Comparison of ENCODE assay signal across 17 mouse cellular contexts in genomic region chr2:164947930-164948329, GRCm38 (mm10). TPM values are rescaled to one million over a fixed set of nuclear protein-coding genes. Genes with fewer than 3 reads are reported as not detected.
DNase-seq lines count a peak whose midpoint lies in the region; ATAC-seq and TF ChIP-seq lines count a peak whose summit lies in the region.
"Had no signal": no experiment of that assay in that cellular context is flagged by ENCODE, and none has a peak within 500 bp of the region (broad histone marks: within the 10 kb centered on the region; RNA-seq: fewer than 3 reads in every experiment).

No protein-coding gene starts in this region.

- 0 out of 2 replicates have a peak overlapping the region, but pooled peaks have one; percentile 3 for H3K4me3 ChIP-seq in heart, embryonic 15.5 days
- H3K4me3 ChIP-seq in heart, adult 2 months = no peak overlapping the region
- H3K4me3 ChIP-seq in MEL (ENCODE audit: control insufficient read depth in 1 of 2, insufficient read depth in 1 of 2, low read depth in 2 of 2, low read length in 2 of 2) = no peak overlapping the region
- H3K4me3 ChIP-seq in limb, embryonic 13.5 days = peak overlapping the region; percentile 28; the same call in 1 of the 2 replicates
- no peak overlapping the region for H3K4me3 ChIP-seq in intestine, postnatal 0 days (ENCODE audit: low read depth, low read length)
- H3K4me3 ChIP-seq: forebrain, embryonic 12.5 days; heart, embryonic 10.5 days; hindbrain, embryonic 15.5 days had no signal

- H3K36me3 ChIP-seq in heart, embryonic 15.5 days = no peaks in the 10 kb centered on the region
- no peaks in the 10 kb centered on the region for H3K36me3 ChIP-seq in heart, adult 2 months (ENCODE audit: control insufficient read depth, insufficient read depth, low read length)
- H3K36me3 ChIP-seq in MEL (ENCODE audit: control insufficient read depth in 1 of 2, insufficient read depth in 2 of 2, low read length in 2 of 2) = peaks cover 0 to 5% of the 10 kb centered on the region in 2 experiments; a peak in 2 of 4 replicates
- no peaks in the 10 kb centered on the region for H3K36me3 ChIP-seq in limb, embryonic 13.5 days
- H3K36me3 ChIP-seq in intestine, postnatal 0 days (ENCODE audit: control insufficient read depth, insufficient read depth) = no peaks in the 10 kb centered on the region
- H3K36me3 ChIP-seq: forebrain, embryonic 12.5 days; heart, embryonic 10.5 days; hindbrain, embryonic 15.5 days had no signal

- no peak overlapping the region for H3K27ac ChIP-seq in heart, embryonic 15.5 days
- no peak overlapping the region for H3K27ac ChIP-seq in heart, adult 2 months
- H3K27ac ChIP-seq in MEL (ENCODE audit: control insufficient read depth, low read depth, low read length) = no peak overlapping the region
- no peak overlapping the region for H3K27ac ChIP-seq in limb, embryonic 13.5 days
- H3K27ac ChIP-seq in intestine, postnatal 0 days (ENCODE audit: low read depth, low read length) = no peak overlapping the region
- H3K27ac ChIP-seq: forebrain, embryonic 12.5 days; heart, embryonic 10.5 days; hindbrain, embryonic 15.5 days; kidney, postnatal 0 days had no signal

- no peaks in the 10 kb centered on the region for H3K9me3 ChIP-seq in heart, embryonic 15.5 days (replicated peaks)
- H3K9me3 ChIP-seq in MEL (replicated peaks; ENCODE audit: insufficient read depth, low read length) = no peaks in the 10 kb centered on the region
- peaks cover 3% of the 10 kb centered on the region; the same call in 1 of the 2 replicates for H3K9me3 ChIP-seq in limb, embryonic 13.5 days
- no peaks in the 10 kb centered on the region for H3K9me3 ChIP-seq in intestine, postnatal 0 days (ENCODE audit: control insufficient read depth)
- H3K9me3 ChIP-seq: forebrain, embryonic 12.5 days; heart, embryonic 10.5 days; hindbrain, embryonic 15.5 days had no signal

- H3K9ac ChIP-seq in heart, embryonic 15.5 days = no peak overlapping the region
- H3K9ac ChIP-seq in heart, adult 2 months (ENCODE audit: low read depth, low read length) = no peak overlapping the region
- no peak overlapping the region for H3K9ac ChIP-seq in MEL (ENCODE audit: control insufficient read depth, low read depth, low read length, poor library complexity, severe bottlenecking)
- H3K9ac ChIP-seq in limb, embryonic 13.5 days = 0 out of 2 replicates have a peak overlapping the region, but pooled peaks have one; percentile 43
- H3K9ac ChIP-seq in intestine, postnatal 0 days (ENCODE audit: low read depth, low read length) = no peak overlapping the region
- H3K9ac ChIP-seq: forebrain, embryonic 12.5 days; hindbrain, embryonic 15.5 days had no signal

- TF ChIP-seq EP300 in heart, adult 2 months (IDR thresholded peaks at IDR 0.05; ENCODE audit: insufficient read depth, low read depth, low read length) = no peak
- TF ChIP-seq EP300 in MEL (IDR thresholded peaks at IDR 0.05; ENCODE audit: low read depth in 1 of 2, low read length in 2 of 2) = no peak

- WGBS in heart, embryonic 15.5 days = 7% methylated on average over 6 of the region's 7 CpGs
- WGBS in heart, adult 2 months = 16% methylated on average over 7 of the region's 7 CpGs
- 6% methylated on average over 6 of the region's 7 CpGs for WGBS in limb, embryonic 13.5 days
- 6% methylated on average over 6 of the region's 7 CpGs for WGBS in intestine, postnatal 0 days

- H3K4me2 ChIP-seq in heart, embryonic 15.5 days = no peak overlapping the region
- H3K4me2 ChIP-seq in limb, embryonic 13.5 days (replicated peaks) = peak overlapping the region; percentile 54
- H3K4me2 ChIP-seq in intestine, postnatal 0 days (replicated peaks; ENCODE audit: low read depth) = no peak overlapping the region
- H3K4me2 ChIP-seq: forebrain, embryonic 12.5 days; hindbrain, embryonic 15.5 days had no signal

- peaks cover 18% of the 10 kb centered on the region for H3K4me1 ChIP-seq in heart, embryonic 15.5 days (replicated peaks)
- no peaks in the 10 kb centered on the region for H3K4me1 ChIP-seq in heart, adult 2 months (ENCODE audit: control insufficient read depth, insufficient read depth, low read length)
- H3K4me1 ChIP-seq in MEL (ENCODE audit: control insufficient read depth in 1 of 2, insufficient read depth in 2 of 2, low read length in 2 of 2) = peaks cover 0 to 7% of the 10 kb centered on the region in 2 experiments; a peak in 2 of 4 replicates
- peaks cover 32% of the 10 kb centered on the region for H3K4me1 ChIP-seq in limb, embryonic 13.5 days
- H3K4me1 ChIP-seq in intestine, postnatal 0 days (replicated peaks; ENCODE audit: control insufficient read depth, insufficient read depth, low read length) = no peaks in the 10 kb centered on the region

- no peak for ATAC-seq in heart, embryonic 15.5 days (replicated peaks; ENCODE audit: insufficient number of reproducible peaks, insufficient read depth, low FRiP score, low read depth)
- peak; percentile 42; the same call in 1 of the 2 replicates for ATAC-seq in limb, embryonic 13.5 days (ENCODE audit: low FRiP score, low read depth)
- ATAC-seq in activated CD4-positive, CD25-positive, alpha-beta regulatory T cell, adult 4 months = no peak
- no peak for ATAC-seq in intestine, postnatal 0 days

- intact Hi-C loops in heart, adult 2 months (cut with DNase I) = no loop called here

- TF ChIP-seq RAD21 in MEL (IDR thresholded peaks at IDR 0.05; ENCODE audit: low read depth, low read length) = no peak

- DNase-seq in heart, adult 2 months = no peak
- DNase-seq in 3T3-L1 (ENCODE audit: low read depth, low spot score) = peak; percentile 40
- no peak for DNase-seq in MEL (ENCODE audit: low read depth, low spot score)
- no peak for DNase-seq in kidney, postnatal 14 days
- DNase-seq: cerebellum, adult 9-10 months; layer of hippocampus, postnatal 36 days; lung, postnatal 14 days; right cerebral cortex, postnatal 4 days; thymus, postnatal 36 days had no signal

- no peak for TF ChIP-seq CTCF in heart, adult 2 months (IDR thresholded peaks at IDR 0.05)
- no peak for TF ChIP-seq CTCF in MEL (IDR thresholded peaks at IDR 0.05 in 2 of 3, conservative IDR thresholded peaks at IDR 0.05 in 1 of 3; ENCODE audit: control insufficient read depth in 1 of 3, insufficient read depth in 1 of 3, low read depth in 2 of 3, low read length in 3 of 3, poor library complexity in 1 of 3, severe bottlenecking in 1 of 3)
- no peak for TF ChIP-seq CTCF in intestine, postnatal 0 days (IDR thresholded peaks at IDR 0.05; ENCODE audit: low read depth)

- TF ChIP-seq POLR2A in heart, adult 2 months (IDR thresholded peaks at IDR 0.05; ENCODE audit: insufficient read depth, low read depth, low read length) = no peak
- no peak for TF ChIP-seq POLR2A in MEL (IDR thresholded peaks at IDR 0.05; ENCODE audit: control insufficient read depth in 1 of 2, insufficient read depth in 1 of 2, low read depth in 1 of 2, low read length in 2 of 2, poor library complexity in 1 of 2)

- peaks cover 82% of the 10 kb centered on the region for H3K27me3 ChIP-seq in heart, embryonic 15.5 days
- H3K27me3 ChIP-seq in heart, adult 2 months (ENCODE audit: control insufficient read depth, insufficient read depth, low read length) = peaks cover 21% of the 10 kb centered on the region
- no peaks in the 10 kb centered on the region; a peak in 2 of 4 replicates for H3K27me3 ChIP-seq in MEL (ENCODE audit: control insufficient read depth in 1 of 2, insufficient read depth in 2 of 2, low read length in 2 of 2)
- H3K27me3 ChIP-seq in limb, embryonic 13.5 days = peaks cover 70% of the 10 kb centered on the region
- peaks cover 56% of the 10 kb centered on the region for H3K27me3 ChIP-seq in intestine, postnatal 0 days (replicated peaks; ENCODE audit: control insufficient read depth, insufficient read depth, low read length)

- no peaks in the 10 kb centered on the region for H3K79me2 ChIP-seq in heart, adult 2 months (replicated peaks; ENCODE audit: control insufficient read depth, insufficient read depth, low read length)
- no peaks in the 10 kb centered on the region for H3K79me2 ChIP-seq in MEL (ENCODE audit: control insufficient read depth, insufficient read depth, low read length, poor library complexity)

RNA-seq across cellular contexts. Expression of gene Mmp9, which starts 7.3 kb away (rescaled TPM):
- 0.81 and 4.5 TPM in 2 replicates for polyA plus RNA-seq in heart, embryonic 15.5 days (2015; fragmentation: Nextera tagmentation; extraction: Ambion mirVana)
- total RNA-seq in heart, adult 2 months (2021) = under 1 TPM; 0.93 to 0.99 TPM
- 3.5 and 5.1 TPM in 2 replicates for polyA plus RNA-seq in heart, adult 2 months (2012; rRNA removed)
- total RNA-seq in MEL (2012; rRNA removed) = 0.20 and 0.23 TPM in 2 replicates
- polyA plus RNA-seq in MEL (2012; ENCODE audit: insufficient read depth in 1 of 2, insufficient read length in 2 of 2, low read depth in 1 of 2, low replicate concordance in 2 of 2, missing spikeins in 1 of 2) = under 1 TPM in 1 of 2 experiments, not detected in 1; 0.19 TPM
- polyA plus RNA-seq in limb, embryonic 13.5 days (2015; fragmentation: Nextera tagmentation; extraction: Ambion mirVana) = 5.5 and 7.1 TPM in 2 replicates
- 1 to 10 TPM in 1 of 2 experiments, under 1 TPM in 1; 0.78 to 1.4 TPM for polyA plus RNA-seq in activated CD4-positive, CD25-positive, alpha-beta regulatory T cell, adult 4 months (2017; shearing (Covaris generic))
- polyA plus RNA-seq in intestine, postnatal 0 days (2015; fragmentation: Nextera tagmentation; extraction: Ambion mirVana) = 9.6 and 9.8 TPM in 2 replicates

RNA-seq across cellular contexts. Expression of gene Slc12a5, which starts 12.7 kb away (rescaled TPM):
- 0.21 and 0.53 TPM in 2 replicates for polyA plus RNA-seq in heart, embryonic 15.5 days (2015; fragmentation: Nextera tagmentation; extraction: Ambion mirVana)
- total RNA-seq in heart, adult 2 months (2021) = 1 to 10 TPM; 2.2 to 2.3 TPM
- 1.5 TPM in 2 replicates for polyA plus RNA-seq in heart, adult 2 months (2012; rRNA removed)
- 0.36 and 0.50 TPM in 2 replicates for total RNA-seq in MEL (2012; rRNA removed)
- 1 to 10 TPM in 1 of 2 experiments, not detected in 1; 1.3 TPM for polyA plus RNA-seq in MEL (2012; ENCODE audit: insufficient read depth in 1 of 2, insufficient read length in 2 of 2, low read depth in 1 of 2, low replicate concordance in 2 of 2, missing spikeins in 1 of 2)
- polyA plus RNA-seq in limb, embryonic 13.5 days (2015; fragmentation: Nextera tagmentation; extraction: Ambion mirVana) = 1.00 and 1.2 TPM in 2 replicates
- polyA plus RNA-seq in activated CD4-positive, CD25-positive, alpha-beta regulatory T cell, adult 4 months (2017; shearing (Covaris generic)) = under 1 TPM in 1 of 2 experiments, not detected in 1; 0.34 TPM
- 0.09 and 0.47 TPM in 2 replicates for polyA plus RNA-seq in intestine, postnatal 0 days (2015; fragmentation: Nextera tagmentation; extraction: Ambion mirVana)

RNA-seq across cellular contexts. Expression of gene Zfp335, which starts 36.4 kb away (rescaled TPM):
- polyA plus RNA-seq in heart, embryonic 15.5 days (2015; fragmentation: Nextera tagmentation; extraction: Ambion mirVana) = 5.9 and 10.9 TPM in 2 replicates
- 1 to 10 TPM; 8.0 to 8.2 TPM for total RNA-seq in heart, adult 2 months (2021)
- 14.0 and 14.3 TPM in 2 replicates for polyA plus RNA-seq in heart, adult 2 months (2012; rRNA removed)
- 12.3 and 12.6 TPM in 2 replicates for total RNA-seq in MEL (2012; rRNA removed)
- 10 to 100 TPM in 1 of 2 experiments, not detected in 1; 24.1 TPM for polyA plus RNA-seq in MEL (2012; ENCODE audit: insufficient read depth in 1 of 2, insufficient read length in 2 of 2, low read depth in 1 of 2, low replicate concordance in 2 of 2, missing spikeins in 1 of 2)
- 13.5 and 15.2 TPM in 2 replicates for polyA plus RNA-seq in limb, embryonic 13.5 days (2015; fragmentation: Nextera tagmentation; extraction: Ambion mirVana)
- polyA plus RNA-seq in activated CD4-positive, CD25-positive, alpha-beta regulatory T cell, adult 4 months (2017; shearing (Covaris generic)) = 1 to 10 TPM; 6.7 to 9.0 TPM
- polyA plus RNA-seq in intestine, postnatal 0 days (2015; fragmentation: Nextera tagmentation; extraction: Ambion mirVana) = 3.6 and 3.8 TPM in 2 replicates

Comparison
In these comparisons a context has a peak if more than half of its experiments do, and no peak if none do; other contexts are left out.
1. H3K4me3 ChIP-seq: peak in heart, embryonic 15.5 days (single experiment) and limb, embryonic 13.5 days (single experiment); none in heart, adult 2 months (single experiment), MEL (0 of 2) and intestine, postnatal 0 days (single experiment).